Mouse (Mus musculus): ENCODE measurements at regions not wholly inside any gene's neighbourhood (a gene's known extent, or its start where the extent isn't known, plus 50 kb on each side); places are given as distances from the start of the nearest gene placed in this dataset.

- TF ChIP-seq CTCF (conservative IDR thresholded peaks at IDR 0.05; ENCODE audit: insufficient read depth, insufficient read length, low read depth, low read length): no peak
- no peak for TF ChIP-seq POLR2A (IDR thresholded peaks at IDR 0.05; ENCODE audit: low read depth, low read length)
Measured at GRCm38 (mm10) chr11:91051646-91052045, 363.5 kb upstream of the Tom1l1 start.
